In the genomic region with DNA sequence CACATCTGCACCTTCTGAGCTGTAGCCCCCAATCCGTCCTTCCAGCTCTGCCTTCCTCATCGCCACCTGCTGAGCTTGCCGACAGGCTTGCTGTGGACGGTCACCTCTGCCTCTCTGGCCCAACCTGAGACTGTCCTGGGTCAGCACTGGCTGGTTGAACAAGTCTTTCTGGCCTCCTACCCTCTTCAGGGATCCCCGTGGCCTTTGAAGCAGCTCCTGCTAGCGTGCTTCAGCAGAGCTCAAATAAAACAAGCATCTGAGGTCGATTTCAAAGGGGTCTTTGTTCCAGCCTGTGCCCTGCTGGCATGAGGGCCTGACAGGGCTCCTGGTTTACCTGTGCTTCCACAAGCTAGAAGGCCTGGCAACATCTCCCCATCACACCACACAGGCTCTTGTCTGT, we compare ENCODE assay signal across 16 mouse cellular contexts. TPM values are rescaled to one million over a fixed set of nuclear protein-coding genes. Genes with fewer than 3 reads are reported as not detected.
DNase-seq lines count a peak whose midpoint lies in the region; ATAC-seq lines count a peak whose summit lies in the region.
"Had no signal": no experiment of that assay in that cellular context is flagged by ENCODE, and none has a peak within 500 bp of the region (broad histone marks: within the 10 kb centered on the region; RNA-seq: fewer than 3 reads in every experiment).

No protein-coding gene starts in this region.

- 0 out of 2 replicates have a peak, but pooled peaks cover 10% of the 10 kb centered on the region for H3K27me3 ChIP-seq in hindbrain, embryonic 10.5 days (ENCODE audit: insufficient read depth, poor library complexity, severe bottlenecking)
- no peaks in the 10 kb centered on the region for H3K27me3 ChIP-seq in hindbrain, embryonic 14.5 days (ENCODE audit: control insufficient read depth, insufficient read depth, low read length)
- H3K27me3 ChIP-seq in embryonic facial prominence, embryonic 10.5 days (replicated peaks; ENCODE audit: low read depth, poor library complexity, severe bottlenecking): peaks cover 12% of the 10 kb centered on the region
- no peaks in the 10 kb centered on the region for H3K27me3 ChIP-seq in forebrain, embryonic 15.5 days
- no peaks in the 10 kb centered on the region for H3K27me3 ChIP-seq in limb, embryonic 15.5 days

- intact Hi-C loops in gastrocnemius, postnatal 14 days (cut with DNase I; ENCODE audit: low total_unique reads): loop anchor here (5.0 kb wide), 1 partner anchor 43 kb away; no protein-coding TSS in a partner anchor

- no peak overlapping the region for H3K9ac ChIP-seq in hindbrain, embryonic 14.5 days
- H3K9ac ChIP-seq in forebrain, embryonic 15.5 days (replicated peaks): no peak overlapping the region
- no peak overlapping the region for H3K9ac ChIP-seq in limb, embryonic 15.5 days

- DNase-seq in hindbrain, embryonic 10.5 days (ENCODE audit: low spot score): peak; percentile 32
- no peak for DNase-seq in hindbrain, embryonic 14.5 days (ENCODE audit: low spot score)
- no peak for DNase-seq in embryonic facial prominence, embryonic 10.5 days (ENCODE audit: low spot score)
- DNase-seq in yolk sac, embryonic 10.5 days (ENCODE audit: low spot score): no peak
- no peak for DNase-seq in gastrocnemius, postnatal 14 days
- DNase-seq in embryo, embryonic 10.5 days (ENCODE audit: low spot score): no peak
- DNase-seq: adrenal gland, adult 2 months; heart, postnatal 14 days; kidney, postnatal 14 days; thymus, postnatal 14 days had no signal

- H3K4me1 ChIP-seq in hindbrain, embryonic 10.5 days (replicated peaks): peaks cover 82% of the 10 kb centered on the region
- peaks cover 19% of the 10 kb centered on the region for H3K4me1 ChIP-seq in hindbrain, embryonic 14.5 days (replicated peaks; ENCODE audit: control insufficient read depth, insufficient read depth, low read length)
- peaks cover 68% of the 10 kb centered on the region for H3K4me1 ChIP-seq in embryonic facial prominence, embryonic 10.5 days
- H3K4me1 ChIP-seq in forebrain, embryonic 15.5 days: peaks cover 24% of the 10 kb centered on the region
- H3K4me1 ChIP-seq in limb, embryonic 15.5 days: peaks cover 26% of the 10 kb centered on the region

- WGBS in hindbrain, embryonic 10.5 days: 23% methylated on average over 7 of the region's 7 CpGs
- WGBS in hindbrain, embryonic 14.5 days: 26% methylated on average over 7 of the region's 7 CpGs
- WGBS in embryonic facial prominence, embryonic 10.5 days: 30% methylated on average over 7 of the region's 7 CpGs
- WGBS in forebrain, embryonic 15.5 days: 23% methylated on average over 7 of the region's 7 CpGs
- WGBS in limb, embryonic 15.5 days: 29% methylated on average over 7 of the region's 7 CpGs

- no peaks in the 10 kb centered on the region for H3K36me3 ChIP-seq in hindbrain, embryonic 10.5 days
- no peaks in the 10 kb centered on the region for H3K36me3 ChIP-seq in hindbrain, embryonic 14.5 days (replicated peaks; ENCODE audit: control insufficient read depth, insufficient read depth)
- H3K36me3 ChIP-seq in embryonic facial prominence, embryonic 10.5 days (replicated peaks): no peaks in the 10 kb centered on the region
- H3K36me3 ChIP-seq in forebrain, embryonic 15.5 days: no peaks in the 10 kb centered on the region
- H3K36me3 ChIP-seq in limb, embryonic 15.5 days: no peaks in the 10 kb centered on the region

- ATAC-seq in hindbrain, embryonic 14.5 days (ENCODE audit: low FRiP score): no peak
- ATAC-seq in forebrain, embryonic 15.5 days (replicated peaks): no peak
- ATAC-seq in limb, embryonic 15.5 days (ENCODE audit: insufficient number of reproducible peaks, low FRiP score, low TSS enrichment, low read depth): no peak

- H3K27ac ChIP-seq in hindbrain, embryonic 10.5 days: peak overlapping the region; percentile 83
- H3K27ac ChIP-seq in hindbrain, embryonic 14.5 days: no peak overlapping the region
- H3K27ac ChIP-seq in embryonic facial prominence, embryonic 10.5 days (replicated peaks): peak overlapping the region; percentile 72
- peak overlapping the region; percentile 38; the same call in 1 of the 2 replicates for H3K27ac ChIP-seq in forebrain, embryonic 15.5 days (replicated peaks)
- H3K27ac ChIP-seq in limb, embryonic 15.5 days: peak overlapping the region; percentile 75

- H3K4me3 ChIP-seq in hindbrain, embryonic 10.5 days: no peak overlapping the region
- H3K4me3 ChIP-seq in hindbrain, embryonic 14.5 days (replicated peaks; ENCODE audit: low read length): no peak overlapping the region
- 0 out of 2 replicates have a peak overlapping the region, but pooled peaks have one; percentile 2 for H3K4me3 ChIP-seq in embryonic facial prominence, embryonic 10.5 days
- no peak overlapping the region for H3K4me3 ChIP-seq in forebrain, embryonic 15.5 days
- H3K4me3 ChIP-seq in limb, embryonic 15.5 days: no peak overlapping the region

- H3K9me3 ChIP-seq in hindbrain, embryonic 10.5 days: no peaks in the 10 kb centered on the region
- H3K9me3 ChIP-seq in hindbrain, embryonic 14.5 days (ENCODE audit: control insufficient read depth, low read length): no peaks in the 10 kb centered on the region
- no peaks in the 10 kb centered on the region for H3K9me3 ChIP-seq in embryonic facial prominence, embryonic 10.5 days
- no peaks in the 10 kb centered on the region for H3K9me3 ChIP-seq in forebrain, embryonic 15.5 days
- no peaks in the 10 kb centered on the region for H3K9me3 ChIP-seq in limb, embryonic 15.5 days

- H3K4me2 ChIP-seq in hindbrain, embryonic 14.5 days (replicated peaks): no peak overlapping the region
- H3K4me2 ChIP-seq in forebrain, embryonic 15.5 days (replicated peaks): no peak overlapping the region
- H3K4me2 ChIP-seq in limb, embryonic 15.5 days: no peak overlapping the region

RNA-seq across cellular contexts. Expression of a gene that starts 24.3 kb away (rescaled TPM):
- polyA plus RNA-seq in hindbrain, embryonic 10.5 days (2016; fragmentation: Nextera tagmentation; extraction: Ambion mirVana): 39.1 and 46.4 TPM in 2 replicates
- 23.3 and 25.6 TPM in 2 replicates for polyA plus RNA-seq in hindbrain, embryonic 14.5 days (2014; fragmentation: Nextera tagmentation; extraction: Ambion mirVana)
- polyA plus RNA-seq in embryonic facial prominence, embryonic 10.5 days (2016; fragmentation: Nextera tagmentation; extraction: Ambion mirVana): 17.1 and 20.3 TPM in 2 replicates
- 22.6 and 26.1 TPM in 2 replicates for polyA plus RNA-seq in forebrain, embryonic 15.5 days (2015; fragmentation: Nextera tagmentation; extraction: Ambion mirVana)
- 23.1 and 24.3 TPM in 2 replicates for polyA plus RNA-seq in limb, embryonic 15.5 days (2015; fragmentation: Nextera tagmentation; extraction: Ambion mirVana)
- total RNA-seq in gastrocnemius, postnatal 14 days (2021): 10 to 100 TPM; 17.1 to 18.9 TPM

RNA-seq across cellular contexts. Expression of a gene that starts 39.1 kb away (rescaled TPM):
- polyA plus RNA-seq in hindbrain, embryonic 10.5 days (2016; fragmentation: Nextera tagmentation; extraction: Ambion mirVana): 78.3 and 101 TPM in 2 replicates
- polyA plus RNA-seq in hindbrain, embryonic 14.5 days (2014; fragmentation: Nextera tagmentation; extraction: Ambion mirVana): 62.2 and 69.2 TPM in 2 replicates
- polyA plus RNA-seq in embryonic facial prominence, embryonic 10.5 days (2016; fragmentation: Nextera tagmentation; extraction: Ambion mirVana): 93.2 and 96.6 TPM in 2 replicates
- 46.4 and 56.9 TPM in 2 replicates for polyA plus RNA-seq in forebrain, embryonic 15.5 days (2015; fragmentation: Nextera tagmentation; extraction: Ambion mirVana)
- 107 and 122 TPM in 2 replicates for polyA plus RNA-seq in limb, embryonic 15.5 days (2015; fragmentation: Nextera tagmentation; extraction: Ambion mirVana)
- total RNA-seq in gastrocnemius, postnatal 14 days (2021): 100 to 1,000 TPM in 1 of 2 experiments, 10 to 100 TPM in 1; 64.1 to 106 TPM

RNA-seq across cellular contexts. Expression of a gene that starts 45.7 kb away (rescaled TPM):
- polyA plus RNA-seq in hindbrain, embryonic 10.5 days (2016; fragmentation: Nextera tagmentation; extraction: Ambion mirVana): not detected in 2 replicates
- not detected in 2 replicates for polyA plus RNA-seq in hindbrain, embryonic 14.5 days (2014; fragmentation: Nextera tagmentation; extraction: Ambion mirVana)
- not detected in 2 replicates for polyA plus RNA-seq in embryonic facial prominence, embryonic 10.5 days (2016; fragmentation: Nextera tagmentation; extraction: Ambion mirVana)
- polyA plus RNA-seq in forebrain, embryonic 15.5 days (2015; fragmentation: Nextera tagmentation; extraction: Ambion mirVana): not detected in 2 replicates
- 0.24 TPM in 1 of 2 replicates, not detected in the other for polyA plus RNA-seq in limb, embryonic 15.5 days (2015; fragmentation: Nextera tagmentation; extraction: Ambion mirVana)
- not detected for total RNA-seq in gastrocnemius, postnatal 14 days (2021)
- total RNA-seq: adrenal gland, adult 2 months; gastrocnemius, adult 8-10 months; heart, postnatal 14 days; left cerebral cortex, postnatal 10 days had no signal
- polyA plus RNA-seq: adrenal gland, adult 2 months; C2C12; liver, embryonic 16.5 days had no signal
